Mouse (Mus musculus) layer of hippocampus, adult 2 months (tissue): ENCODE data around the gene Hist1h4n. TPM values are rescaled to one million over a fixed set of nuclear protein-coding genes. Genes with fewer than 3 reads are reported as not detected.
"Not testable (repeated sequence)": the region's sequence is repeated elsewhere in the genome, so short reads cannot be mapped to it uniquely, and the experiment has no call there.

ENCODE experiments used
- DNase-seq, 2 experiments: peaks; one replicate each; pipeline ENCODE4 v3.0.0; 2022; ENCODE audit warnings: low spot score in 2 of 2
- H3K27ac ChIP-seq: fragments of 200-600 bp; 2 replicates; pipeline ENCODE4 v1.8.1; 2022
- H3K4me3 ChIP-seq: fragments of 200-600 bp; 2 replicates; pipeline ENCODE4 v1.8.1; 2022; ENCODE audit warnings: mild to moderate bottlenecking
- CTCF ChIP-seq: fragments of 200-600 bp; conservative IDR thresholded peaks from 2 replicates; pipeline ENCODE4 v1.8.1; 2022; ENCODE audit warnings: antibody characterized with exemption, mild to moderate bottlenecking, moderate library complexity
- microRNA-seq, 2 experiments: library from miRNA; unstranded; fragments of <30 nt; microRNA quantifications; one replicate each; pipeline ENCODE4 v1.2.0; 2021
- total RNA-seq, 2 experiments: library from RNA; stranded (reverse); gene quantifications; 2 replicates each; pipeline ENCODE4 v1.2.3; 2021

Gene Hist1h4n
- total RNA-seq, 2 experiments from 2014 or later = 26.5 to 46.4 TPM

GRCm38 (mm10) chr13:21786899-21787629 is 44.9 kb downstream of the Hist1h4n start, which contains the start of the genes Hist1h2an and Hist1h2bp:
Hist1h2an (minus strand) TSS chr13:21787218.
Hist1h2bp (plus strand) TSS chr13:21787461.
- DNase-seq = peak; percentile 94 to 96
- peak; percentile 10; the same call in 1 of the 2 replicates for TF ChIP-seq CTCF
- Histone ChIP-seq H3K27ac (peak within 1 kb of the TSS; percentile 62), H3K4me3 (peak within 1 kb of the TSS; percentile 56)

- H3K4me3 ChIP-seq = peak overlapping the region; percentile 34
- peak overlapping the region; percentile 62 for H3K27ac ChIP-seq
- TF ChIP-seq CTCF = no peak; the same call in 1 of the 2 replicates
- no peak for DNase-seq
Observed at GRCm38 (mm10) chr13:21786189-21786898, 45.7 kb downstream of the Hist1h4n start.

GRCm38 (mm10) chr13:21784311-21784710 is 47.7 kb downstream of the Hist1h4n start:
- no peak overlapping the region for H3K27ac ChIP-seq
- DNase-seq = no peak
- no peak overlapping the region for H3K4me3 ChIP-seq
- no peak for TF ChIP-seq CTCF

- DNase-seq = peak in 1 of 2 experiments; percentile 31
Observed at GRCm38 (mm10) chr13:21783734-21784161, 48.2 kb downstream of the Hist1h4n start.

GRCm38 (mm10) chr13:21783255-21783617 is 48.8 kb downstream of the Hist1h4n start, which contains the start of gene Hist1h3i:
Hist1h3i (minus strand) TSS chr13:21783370.
- peak; percentile 75 to 88 for DNase-seq
- peak within 1 kb of the TSS; percentile 59 for H3K4me3 ChIP-seq
- peak within 1 kb of the TSS; percentile 80 for H3K27ac ChIP-seq
- no peak for TF ChIP-seq CTCF

More at GRCm38 (mm10) chr13:21783734-21784161, 48.2 kb downstream of the Hist1h4n start:
- peak overlapping the region; percentile 40 for H3K27ac ChIP-seq
- no peak for TF ChIP-seq CTCF
- peak overlapping the region; percentile 59 for H3K4me3 ChIP-seq

- Histone ChIP-seq H3K27ac (peak overlapping the region; percentile 80), H3K4me3 (peak overlapping the region; percentile 59)
- not testable (repeated sequence) for DNase-seq
Observed at GRCm38 (mm10) chr13:21782361-21783254, 49.4 kb downstream of the Hist1h4n start.

Small RNA genes within 50 kb of the gene (microRNA-seq; reads per million reads assigned to microRNA genes)
- gene Gm19658 = 0 reads per million in 2 experiments
- 0 reads per million in 2 experiments for gene Gm44346
- 0 reads per million in 2 experiments for gene Gm44466

Other genes starting within 250 kb of the Hist1h4n start
- not detected for gene Olfr1362, start 218.2 kb downstream of the Hist1h4n start, total RNA-seq
- not detected for gene Olfr11, start 189.7 kb downstream of the Hist1h4n start, total RNA-seq
- not detected for gene Olfr1361, start 168.8 kb downstream of the Hist1h4n start, total RNA-seq
- gene Olfr1360, start 154.8 kb downstream of the Hist1h4n start, total RNA-seq = not detected
- gene Olfr1359, start 134.1 kb downstream of the Hist1h4n start, total RNA-seq = not detected
- gene Hist1h2bl, start 116.1 kb downstream of the Hist1h4n start, total RNA-seq = 10 to 100 TPM; 25.0 to 36.7 TPM
- gene Hist1h2ai, start 115.8 kb downstream of the Hist1h4n start, total RNA-seq = 10 to 100 TPM; 27.6 to 54.9 TPM
- 10 to 100 TPM; 51.3 to 58.2 TPM for gene Hist1h3h, start 114.5 kb downstream of the Hist1h4n start, total RNA-seq
- 1 to 10 TPM; 4.2 to 8.2 TPM for gene Hist1h2bm, start 110.2 kb downstream of the Hist1h4n start, total RNA-seq
- gene Hist1h4j, start 97.1 kb downstream of the Hist1h4n start, total RNA-seq = 10 to 100 TPM; 16.7 to 19.3 TPM
- gene Hist1h4k, start 81.7 kb downstream of the Hist1h4n start, total RNA-seq = 100 to 1,000 TPM; 269 to 298 TPM
- gene Hist1h2ak, start 78.4 kb downstream of the Hist1h4n start, total RNA-seq = 10 to 100 TPM; 15.1 TPM
- 1 to 10 TPM; 8.3 to 9.4 TPM for gene Hist1h2bn, start 78.1 kb downstream of the Hist1h4n start, total RNA-seq
- gene Hist1h1b, start 51.6 kb downstream of the Hist1h4n start, total RNA-seq = 1 to 10 TPM; 6.3 to 8.1 TPM
- 10 to 100 TPM; 61.0 to 71.7 TPM for gene Hist1h3i, start 48.8 kb downstream of the Hist1h4n start, total RNA-seq
- gene Hist1h2an, start 45.0 kb downstream of the Hist1h4n start, total RNA-seq = 1 to 10 TPM in 1 of 2 experiments, not detected in 1; 2.8 TPM
- gene Hist1h2bp, start 44.7 kb downstream of the Hist1h4n start, total RNA-seq = 1 to 10 TPM; 6.8 to 8.1 TPM
- 10 to 100 TPM; 39.6 to 42.1 TPM for gene Hist1h2bq, start 22.0 kb downstream of the Hist1h4n start, total RNA-seq
- 10 to 100 TPM; 30.7 to 36.0 TPM for gene Hist1h2ao, start 21.7 kb downstream of the Hist1h4n start, total RNA-seq
- gene Hist1h4m, start 20.4 kb downstream of the Hist1h4n start, total RNA-seq = 100 to 1,000 TPM; 247 to 254 TPM
- 10 to 100 TPM; 11.3 to 15.9 TPM for gene Hist1h2ap, start 1.3 kb upstream of the Hist1h4n start, total RNA-seq
- 10 to 100 TPM; 38.6 to 42.0 TPM for gene Hist1h2br, start 1.5 kb upstream of the Hist1h4n start, total RNA-seq
- 1 to 10 TPM; 3.5 to 4.6 TPM for gene Zfp184, start 112.9 kb upstream of the Hist1h4n start, total RNA-seq
- under 1 TPM in 1 of 2 experiments, not detected in 1; 0.18 TPM for gene Pom121l2, start 149.0 kb upstream of the Hist1h4n start, total RNA-seq
- under 1 TPM; 0.32 to 0.51 TPM for gene Prss16, start 177.5 kb upstream of the Hist1h4n start, total RNA-seq
- 10 to 100 TPM; 12.5 to 17.0 TPM for gene Hist1h2ah, start 203.4 kb upstream of the Hist1h4n start, total RNA-seq
- 10 to 100 TPM; 23.5 to 24.4 TPM for gene Hist1h2bk, start 203.7 kb upstream of the Hist1h4n start, total RNA-seq
- 10 to 100 TPM; 64.2 to 71.7 TPM for gene Hist1h4i, start 209.2 kb upstream of the Hist1h4n start, total RNA-seq
- 10 to 100 TPM; 16.5 to 20.6 TPM for gene Hist1h2ag, start 210.7 kb upstream of the Hist1h4n start, total RNA-seq
- gene Hist1h2bj, start 211.0 kb upstream of the Hist1h4n start, total RNA-seq = 10 to 100 TPM; 12.9 to 15.9 TPM